Mouse (Mus musculus) kidney, adult 8-10 months (tissue): ENCODE measurements around the gene Adcy10.
A peak's percentile ranks its signal among the peaks of the same experiment; 100 is the strongest.

Experiments
- DNase-seq, 2 experiments: peaks; one replicate each; pipeline ENCODE4 v3.0.0; 2022

Gene Adcy10

DNA sequence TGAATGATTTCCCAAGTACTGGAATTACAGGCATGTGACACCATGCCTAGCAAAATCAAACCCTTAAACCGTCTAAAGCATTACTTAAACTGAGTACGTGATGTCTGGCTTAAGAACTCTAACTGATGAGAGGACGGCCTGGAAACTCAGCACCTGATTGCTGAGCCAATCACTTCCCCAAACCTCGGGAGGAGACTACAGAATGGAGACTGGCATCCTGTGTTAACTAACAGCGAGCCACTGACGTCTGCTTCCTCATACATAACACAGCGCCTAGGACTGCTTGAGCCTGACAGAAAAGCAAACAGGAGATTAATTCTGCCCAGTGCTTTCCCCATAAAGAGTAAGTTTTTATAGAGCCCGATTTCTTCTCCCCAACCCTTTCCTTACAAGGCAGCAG lies 119.2 kb downstream of the Adcy10 start:
- DNase-seq: no peak

DNA sequence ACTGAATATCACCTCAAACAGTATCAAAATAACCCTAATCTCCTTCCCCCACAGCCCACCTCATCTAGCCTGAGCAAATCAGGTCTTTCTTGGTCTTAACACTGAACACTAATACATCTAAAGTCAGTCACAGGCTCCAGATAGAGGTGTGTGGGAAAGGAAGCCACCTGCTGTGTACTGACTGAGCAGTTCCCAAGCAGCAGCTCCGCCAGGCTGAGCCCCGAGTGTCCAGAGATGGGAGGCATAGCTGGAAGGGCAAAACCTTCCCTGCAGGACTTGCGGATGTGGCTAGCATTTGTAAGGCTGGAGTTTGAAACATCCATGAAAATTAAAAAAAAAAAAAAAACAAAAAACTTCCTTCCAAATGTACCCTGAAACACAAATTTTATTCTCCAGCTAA lies 120.1 kb downstream of the Adcy10 start:
- no peak for DNase-seq

DNA sequence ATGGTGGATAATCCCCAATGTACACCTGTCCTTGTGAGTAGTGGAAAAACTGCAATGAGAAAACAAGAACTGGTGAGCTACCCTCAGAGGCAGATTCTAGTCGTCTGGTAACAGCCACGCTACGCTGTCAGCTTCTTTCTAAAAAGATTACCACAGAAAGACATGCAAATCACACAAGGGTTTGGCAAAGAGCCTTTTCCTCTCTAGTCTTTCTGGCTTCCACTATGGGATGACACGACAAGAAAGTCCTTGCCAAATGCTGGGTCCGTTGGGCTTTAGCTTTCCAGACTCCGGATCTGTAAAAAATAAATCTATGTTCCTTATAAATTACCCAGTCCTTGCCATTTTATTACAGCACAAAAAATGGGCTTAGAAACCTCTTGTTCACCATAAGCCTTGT lies 120.8 kb downstream of the Adcy10 start:
- no peak for DNase-seq

DNA sequence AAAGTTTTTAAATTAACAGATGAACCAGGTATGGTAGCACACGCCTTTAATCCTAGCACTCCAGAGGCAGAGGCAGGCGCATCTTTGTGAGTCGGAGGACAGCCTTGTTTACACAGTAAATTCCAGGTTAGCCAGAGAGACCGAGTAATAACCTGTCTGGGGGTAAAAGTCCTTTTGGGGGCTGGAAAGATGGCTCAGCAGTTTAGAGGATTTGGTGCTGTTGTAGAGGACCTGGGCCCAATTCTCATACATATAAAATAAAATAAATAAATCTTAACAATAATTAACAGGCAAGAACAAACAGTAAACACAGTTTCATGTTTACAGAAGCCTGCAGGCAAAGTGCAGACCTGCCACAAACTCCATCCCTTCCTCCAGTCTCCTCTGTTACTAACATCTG lies 123.9 kb downstream of the Adcy10 start:
- no peak for DNase-seq

DNA sequence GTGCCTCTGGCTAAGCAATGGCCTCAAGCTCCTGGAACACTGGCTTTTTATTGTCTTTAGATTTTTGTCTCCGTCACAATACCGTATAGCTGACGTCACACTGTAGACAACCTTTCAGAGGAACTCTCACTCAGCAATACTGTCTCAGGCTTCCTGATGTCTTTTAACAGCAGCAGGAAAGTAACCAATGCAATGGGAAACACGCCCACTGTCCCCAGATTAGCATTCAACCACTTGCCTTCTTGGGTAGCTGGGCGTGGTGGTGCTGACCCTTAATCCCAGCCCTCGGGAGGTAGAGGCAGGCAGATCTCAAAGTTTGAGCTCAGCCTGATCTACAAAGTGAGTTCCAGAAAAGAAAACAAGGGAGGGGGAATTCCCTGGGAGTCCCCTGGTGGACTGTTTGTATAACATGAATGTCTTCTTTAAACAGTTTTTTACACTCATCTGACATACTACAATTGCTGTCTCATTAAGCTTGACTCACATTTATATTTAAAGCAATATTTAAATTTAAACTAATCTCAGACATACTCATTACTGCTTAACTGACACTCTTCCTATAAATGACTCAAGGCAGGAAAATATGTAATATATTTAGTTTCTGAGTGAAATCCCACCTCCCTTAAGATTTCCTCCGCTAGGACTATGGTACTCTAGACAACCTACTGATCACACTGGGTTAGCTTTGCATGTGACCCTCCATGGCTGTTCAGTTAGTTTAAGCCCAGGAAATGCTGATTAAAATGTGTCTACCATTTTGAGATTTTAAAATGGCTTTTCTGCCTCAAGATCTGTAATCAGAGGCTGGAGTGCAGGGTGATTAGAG lies 124.7 kb downstream of the Adcy10 start:
- DNase-seq: no peak

DNA sequence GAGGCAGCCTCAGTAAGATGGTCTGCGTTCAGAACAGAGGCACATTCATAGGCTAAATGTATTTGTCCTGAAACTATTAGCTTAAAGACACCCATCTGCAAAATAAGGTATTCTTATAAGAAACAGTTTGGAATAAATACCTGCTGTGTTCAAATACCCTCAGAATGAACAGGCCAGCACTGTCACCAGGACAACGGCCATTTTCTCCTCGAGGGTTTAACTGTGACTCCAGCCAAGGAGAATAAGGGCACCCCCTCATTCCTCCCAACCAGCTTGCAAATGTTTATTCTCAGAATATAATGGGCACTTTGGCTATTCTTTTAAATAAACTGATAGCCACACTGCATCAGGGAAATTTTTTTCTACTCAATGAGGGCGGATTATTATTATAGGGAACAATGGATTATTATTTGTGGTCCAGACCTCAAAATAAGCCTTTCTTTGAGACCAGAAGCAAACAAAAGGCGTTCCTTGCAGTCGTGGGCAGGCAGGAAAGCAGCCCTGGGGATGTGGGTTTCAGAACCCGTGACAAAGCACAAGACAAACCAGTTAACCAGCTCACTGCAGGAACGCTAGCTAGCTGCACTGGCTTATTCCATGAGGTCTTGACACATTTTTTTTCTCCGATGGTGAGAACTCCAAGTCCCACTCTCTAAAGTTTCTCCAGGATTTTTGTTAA lies 125.5 kb downstream of the Adcy10 start:
- no peak for DNase-seq

DNA sequence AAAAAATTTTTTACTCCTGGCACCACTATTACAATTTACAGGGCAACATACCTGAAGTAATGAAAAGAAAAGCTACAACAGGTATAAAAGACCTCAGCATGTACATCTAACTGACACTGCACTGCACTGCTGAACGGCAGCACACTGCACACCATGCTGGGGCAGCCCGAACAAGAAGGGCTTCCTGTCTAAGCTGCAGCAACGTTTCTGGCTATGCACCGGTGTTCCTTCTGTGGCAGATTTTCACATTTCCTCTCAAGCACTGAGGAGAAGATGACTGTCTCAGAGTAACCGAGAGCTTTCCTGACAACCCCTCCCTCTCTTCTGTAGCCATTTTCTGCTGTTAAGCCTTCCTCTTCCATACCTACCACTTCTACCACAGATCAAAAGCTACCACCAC lies 127.7 kb downstream of the Adcy10 start:
- no peak for DNase-seq

DNA sequence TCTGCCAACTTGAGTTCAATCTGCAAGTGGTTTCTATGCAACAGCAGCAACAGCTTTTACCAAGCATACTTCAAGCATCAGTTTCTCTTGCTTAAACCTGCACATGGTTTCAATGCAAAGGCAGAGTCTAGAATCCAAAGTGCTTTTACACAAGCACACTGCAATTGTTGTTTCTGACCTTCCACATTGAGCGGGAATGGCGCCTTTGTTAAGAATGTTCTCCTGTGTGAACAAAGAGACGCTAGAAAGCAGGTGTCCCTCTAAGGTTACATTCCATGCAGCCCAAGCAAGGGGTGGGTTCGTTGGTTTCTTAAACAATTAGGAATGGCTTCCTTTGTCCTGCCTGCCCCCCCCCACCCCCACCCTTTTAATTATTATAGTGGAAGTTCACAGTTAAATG lies 128.9 kb downstream of the Adcy10 start:
- no peak for DNase-seq

DNA sequence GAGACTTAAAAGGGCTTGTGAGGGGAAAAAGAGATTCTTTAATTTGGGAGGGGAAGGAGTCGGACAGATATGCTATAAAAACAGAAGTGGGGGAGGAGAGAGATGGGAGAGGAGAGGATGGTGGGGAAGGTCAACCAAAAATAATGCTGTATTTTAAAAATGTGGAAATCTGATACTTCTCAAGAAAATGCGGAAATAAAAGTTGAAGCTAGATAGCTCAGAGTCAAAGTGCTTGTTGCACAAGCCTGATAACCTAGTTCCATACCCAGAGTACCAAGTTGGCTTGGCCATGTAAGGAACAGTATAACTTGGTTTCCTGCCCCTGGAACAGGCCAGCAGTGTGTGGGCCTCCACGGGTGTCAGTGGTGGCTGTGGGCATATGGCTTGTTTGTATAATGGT lies 129.8 kb downstream of the Adcy10 start:
- DNase-seq: no peak

DNA sequence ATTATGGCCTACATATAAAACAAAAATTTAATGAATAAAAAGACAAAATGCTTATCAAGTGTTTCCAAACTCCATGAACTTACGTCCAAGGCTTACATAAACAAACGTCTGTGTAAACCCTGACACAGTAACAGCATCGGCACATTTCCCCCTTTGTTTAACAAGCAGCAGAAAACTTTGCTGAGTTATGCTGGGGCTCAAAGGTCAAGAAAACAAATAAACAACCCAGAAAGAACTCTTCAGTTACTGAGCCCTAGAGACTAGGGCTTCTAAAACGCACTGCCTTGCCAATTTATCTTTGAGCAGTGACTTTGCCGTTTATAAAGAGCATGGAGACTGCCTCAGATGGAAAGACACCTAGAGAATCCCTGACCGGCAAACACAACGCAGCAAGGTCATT lies 131.7 kb downstream of the Adcy10 start:
- peak in 1 of 2 experiments; percentile 43 for DNase-seq

DNA sequence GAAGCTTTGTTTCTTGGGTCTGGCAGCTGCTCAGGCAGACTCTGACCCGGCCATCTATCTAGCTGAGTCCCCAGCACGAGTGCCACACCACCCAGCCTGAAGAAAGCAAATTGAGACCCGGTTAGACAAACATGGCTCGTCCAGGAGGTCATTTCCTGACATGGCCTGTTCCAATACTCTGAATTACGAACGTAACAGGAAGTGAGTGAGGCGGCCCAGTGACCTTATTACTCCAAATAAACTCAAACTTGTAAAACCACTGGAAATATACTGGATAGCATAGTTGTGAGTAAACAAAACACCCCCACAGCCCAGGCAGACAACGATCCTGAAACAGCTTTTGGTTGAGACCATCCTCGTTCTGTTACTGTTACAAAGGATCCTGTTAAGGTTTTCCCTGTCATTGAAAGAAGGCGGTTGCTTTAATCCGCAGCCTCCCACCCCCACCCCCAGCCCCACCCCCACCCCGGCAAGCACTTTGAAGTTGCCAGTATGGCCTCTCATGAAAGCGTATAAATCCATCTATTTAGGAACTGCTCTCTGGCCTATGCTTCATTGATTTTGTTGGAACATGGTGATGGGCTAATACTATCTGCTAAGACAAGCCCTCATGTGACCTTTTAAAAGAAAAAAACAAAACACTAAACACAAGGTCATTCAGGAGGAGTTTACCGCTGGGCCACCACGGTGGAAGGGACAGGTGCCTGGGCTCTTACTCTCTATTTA lies 132.3 kb downstream of the Adcy10 start:
- peak; percentile 67 to 68 for DNase-seq

DNA sequence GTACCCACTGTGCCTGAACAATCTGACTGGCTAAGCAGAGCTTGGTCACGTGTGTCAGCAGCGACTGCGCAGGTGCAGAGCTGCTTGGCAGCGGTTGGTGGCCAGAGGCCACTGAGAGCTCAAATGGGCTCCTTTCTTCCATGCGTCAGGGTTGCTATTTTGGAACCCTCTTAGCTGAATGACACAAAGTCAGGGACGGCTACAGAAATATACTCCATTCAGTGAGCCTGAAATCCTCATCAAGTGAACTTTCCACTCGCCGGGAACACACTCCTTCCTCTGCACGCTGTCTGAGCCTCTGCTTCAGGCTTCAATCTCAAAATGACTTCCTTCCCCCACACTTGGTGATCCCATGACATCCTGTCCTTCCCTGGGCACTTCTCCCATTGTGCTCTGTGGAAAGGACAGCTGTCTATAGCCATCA lies 133.2 kb downstream of the Adcy10 start:
- DNase-seq: peak in 1 of 2 experiments; percentile 38

DNA sequence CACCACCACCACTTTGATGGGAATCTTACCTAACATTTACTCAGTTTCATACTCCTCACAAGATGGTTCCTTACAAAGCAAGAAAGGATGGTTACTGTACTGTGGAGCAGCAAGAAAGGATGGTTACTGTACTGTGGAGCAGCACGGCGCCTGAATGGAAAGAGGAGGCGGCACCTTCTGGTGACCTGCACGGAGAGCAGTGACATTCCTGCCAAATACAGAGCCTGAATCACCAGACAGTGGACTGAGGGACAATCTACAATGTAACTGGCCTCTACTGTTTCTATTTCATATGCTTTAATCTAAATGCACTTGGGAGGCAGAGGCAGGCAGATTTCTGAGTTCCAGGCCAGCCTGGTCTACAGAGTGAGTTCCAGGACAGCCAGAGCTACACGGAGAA lies 140.1 kb downstream of the Adcy10 start:
- no peak for DNase-seq

DNA sequence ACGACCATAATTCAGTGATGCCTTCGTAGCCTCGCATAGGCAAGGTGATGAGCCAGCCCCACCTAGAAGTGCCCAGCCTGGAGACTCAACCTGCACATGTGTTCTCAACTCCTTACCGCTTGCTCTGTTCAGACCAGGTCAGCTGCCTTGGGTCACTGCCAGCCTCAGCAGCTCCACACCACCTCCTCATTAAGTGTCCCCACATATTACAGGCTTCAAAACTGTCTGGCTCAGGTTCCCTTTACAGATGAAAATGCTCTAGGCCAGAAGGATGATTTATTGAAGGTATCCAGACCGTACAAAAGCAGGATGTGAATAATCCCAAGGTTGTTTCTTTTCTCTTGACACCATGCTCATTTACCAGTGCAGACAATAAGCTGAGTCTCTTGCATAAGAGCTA lies 140.9 kb downstream of the Adcy10 start:
- DNase-seq: no peak
